Mouse (Mus musculus): ENCODE results near the gene Pitx1. TPM values are rescaled to one million over a fixed set of nuclear protein-coding genes. Genes with fewer than 3 reads are reported as not detected.

Gene Pitx1
- total and polyA plus RNA-seq, 3 experiments = not detected

DNA sequence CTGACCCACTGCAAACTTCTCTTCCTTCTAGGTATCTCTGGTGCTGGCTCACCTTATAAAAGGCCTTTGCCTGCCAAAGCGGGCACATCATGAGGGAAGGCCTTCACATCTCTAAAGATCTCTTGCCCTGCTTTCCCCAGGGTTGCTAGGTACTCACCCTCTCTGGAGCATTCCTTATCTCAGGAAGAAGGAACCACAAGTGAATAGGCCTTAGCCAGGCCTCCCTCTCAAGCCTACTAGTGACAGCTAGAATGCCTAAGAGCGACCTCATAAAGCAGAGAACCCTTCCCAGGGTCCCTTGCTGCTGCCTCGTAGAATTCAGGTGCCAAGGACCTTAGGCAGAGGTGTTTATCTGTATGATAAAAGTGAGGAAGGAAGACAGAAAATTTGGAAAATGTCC, 51.7 kb downstream of the Pitx1 start, which contains the start of gene Catsper3:
TSS of gene Catsper3 (plus strand) at position 301 of the 400 bp plus-strand sequence.
- no peak for DNase-seq

DNA sequence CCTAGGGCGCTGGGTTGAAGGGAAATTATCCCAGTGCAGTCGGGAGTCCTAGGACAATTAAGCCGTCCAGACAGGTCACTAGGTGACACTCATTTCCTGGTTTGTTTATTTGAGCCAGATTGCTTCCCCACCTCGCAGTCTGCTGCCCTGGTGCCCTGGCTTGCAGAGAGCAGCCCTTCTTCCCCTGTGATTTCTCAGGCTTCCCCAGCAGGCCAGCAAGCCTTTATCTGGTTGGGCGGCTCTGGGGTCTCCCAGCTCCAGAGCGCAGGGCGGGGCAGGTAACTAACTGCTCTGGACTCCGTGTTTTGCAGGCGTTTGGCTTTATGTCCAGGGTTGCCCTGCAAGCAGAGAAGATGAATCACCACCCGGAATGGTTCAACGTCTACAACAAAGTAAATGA, 60.9 kb downstream of the Pitx1 start:
- no peak for DNase-seq

Other genes with a start within 250 kb of the Pitx1 start
- gene B4galt7, start 236.3 kb downstream of the Pitx1 start, total RNA-seq (2021) = 10 to 100 TPM; 13.0 to 13.7 TPM
- gene B4galt7, start 236.3 kb downstream of the Pitx1 start, polyA plus RNA-seq (2012; rRNA removed) = 20.9 and 22.7 TPM in 2 replicates
- 10 to 100 TPM; 30.9 to 32.4 TPM for gene Caml, start 213.2 kb downstream of the Pitx1 start, total RNA-seq (2021)
- gene Caml, start 213.2 kb downstream of the Pitx1 start, polyA plus RNA-seq (2012; rRNA removed) = 12.9 and 13.2 TPM in 2 replicates
- 10 to 100 TPM; 33.6 to 40.4 TPM for gene Ddx46, start 201.2 kb downstream of the Pitx1 start, total RNA-seq (2021)
- gene Ddx46, start 201.2 kb downstream of the Pitx1 start, polyA plus RNA-seq (2012; rRNA removed) = 6.8 and 9.1 TPM in 2 replicates
- gene B230219D22Rik, start 143.1 kb downstream of the Pitx1 start, total RNA-seq (2021) = 10 to 100 TPM; 51.3 to 61.4 TPM
- 16.5 and 19.5 TPM in 2 replicates for gene B230219D22Rik, start 143.1 kb downstream of the Pitx1 start, polyA plus RNA-seq (2012; rRNA removed)
- 10 to 100 TPM; 53.5 to 81.2 TPM for gene Txndc15, start 121.5 kb downstream of the Pitx1 start, total RNA-seq (2021)
- 72.3 and 73.9 TPM in 2 replicates for gene Txndc15, start 121.5 kb downstream of the Pitx1 start, polyA plus RNA-seq (2012; rRNA removed)
- 10 to 100 TPM; 73.8 to 81.6 TPM for gene Pcbd2, start 108.8 kb downstream of the Pitx1 start, total RNA-seq (2021)
- 16.0 and 16.1 TPM in 2 replicates for gene Pcbd2, start 108.8 kb downstream of the Pitx1 start, polyA plus RNA-seq (2012; rRNA removed)
- under 1 TPM in 1 of 2 experiments, not detected in 1; 0.45 TPM for gene Catsper3, start 51.6 kb downstream of the Pitx1 start, total RNA-seq (2021)
- gene Catsper3, start 51.6 kb downstream of the Pitx1 start, polyA plus RNA-seq (2012; rRNA removed) = 0.10 and 0.17 TPM in 2 replicates

Measured in adrenal gland, adult 2 months (tissue).